Mouse (Mus musculus): ENCODE data around the gene Hdlbp. TPM values are rescaled to one million over a fixed set of nuclear protein-coding genes. Genes with fewer than 3 reads are reported as not detected.

The Hdlbp gene
- polyA plus RNA-seq, 1 experiment from 2014 or later: 184 TPM

GRCm38 (mm10) chr1:93365641-93366040 is 113.0 kb downstream of the Hdlbp start:
- WGBS: 94% methylated on average over 6 of the region's 6 CpGs
- peaks cover 68% of the 10 kb centered on the region for H3K36me3 ChIP-seq
- no peaks in the 10 kb centered on the region for H3K4me1 ChIP-seq

GRCm38 (mm10) chr1:93362661-93363060 is 116.0 kb downstream of the Hdlbp start:
- 92% methylated on average over 4 of the region's 4 CpGs for WGBS
- H3K4me3 ChIP-seq: no peak overlapping the region
- no peak overlapping the region for H3K9ac ChIP-seq
- no peaks in the 10 kb centered on the region for H3K27me3 ChIP-seq
- H3K27ac ChIP-seq: no peak overlapping the region
- peaks cover 89% of the 10 kb centered on the region for H3K36me3 ChIP-seq
- no peak for ATAC-seq (ENCODE audit: insufficient number of reproducible peaks, insufficient read depth, low FRiP score, low TSS enrichment, low read depth)
- no peaks in the 10 kb centered on the region for H3K4me1 ChIP-seq
- H3K9me3 ChIP-seq: no peaks in the 10 kb centered on the region
- H3K4me2 ChIP-seq: no peak overlapping the region

More at GRCm38 (mm10) chr1:93365641-93366040, 113.0 kb downstream of the Hdlbp start:
- no peaks in the 10 kb centered on the region for H3K27me3 ChIP-seq
- no peak overlapping the region for H3K9ac ChIP-seq
- H3K9me3 ChIP-seq: no peaks in the 10 kb centered on the region
- H3K4me3 ChIP-seq: no peak overlapping the region
- H3K4me2 ChIP-seq: no peak overlapping the region
- no peak overlapping the region for H3K27ac ChIP-seq
- no peak for ATAC-seq (ENCODE audit: insufficient number of reproducible peaks, insufficient read depth, low FRiP score, low TSS enrichment, low read depth)

Other genes starting within 250 kb of the Hdlbp start
- gene Sned1, start 243.0 kb downstream of the Hdlbp start, polyA plus RNA-seq (2015; fragmentation: Nextera tagmentation; extraction: Ambion mirVana): 13.8 and 23.0 TPM in 2 replicates
- gene Mterf4, start 172.9 kb downstream of the Hdlbp start, polyA plus RNA-seq (2015; fragmentation: Nextera tagmentation; extraction: Ambion mirVana): 32.0 and 36.3 TPM in 2 replicates
- gene Ppp1r7, start 136.0 kb downstream of the Hdlbp start, polyA plus RNA-seq (2015; fragmentation: Nextera tagmentation; extraction: Ambion mirVana): 57.9 and 64.2 TPM in 2 replicates
- 17.7 and 17.9 TPM in 2 replicates for gene Pask, start 135.3 kb downstream of the Hdlbp start, polyA plus RNA-seq (2015; fragmentation: Nextera tagmentation; extraction: Ambion mirVana)
- 0.49 and 0.62 TPM in 2 replicates for gene Ano7, start 104.9 kb downstream of the Hdlbp start, polyA plus RNA-seq (2015; fragmentation: Nextera tagmentation; extraction: Ambion mirVana)
- 10.5 and 10.9 TPM in 2 replicates for gene Farp2, start 33.3 kb upstream of the Hdlbp start, polyA plus RNA-seq (2015; fragmentation: Nextera tagmentation; extraction: Ambion mirVana)
- 171 and 196 TPM in 2 replicates for gene Stk25, start 179.8 kb upstream of the Hdlbp start, polyA plus RNA-seq (2015; fragmentation: Nextera tagmentation; extraction: Ambion mirVana)
- gene Bok, start 206.8 kb upstream of the Hdlbp start, polyA plus RNA-seq (2015; fragmentation: Nextera tagmentation; extraction: Ambion mirVana): 43.3 and 48.2 TPM in 2 replicates

All from embryonic facial prominence, embryonic 13.5 days (tissue).